Mouse (Mus musculus) limb, embryonic 11.5 days (tissue): ENCODE measurements around the gene Mef2b. TPM values are rescaled to one million over a fixed set of nuclear protein-coding genes. Genes with fewer than 3 reads are reported as not detected.

Source experiments
- ATAC-seq: fragments of 200-750 bp; cut with Nextera tagmentation; 2 replicates; pipeline ENCODE4 v1.8.0; 2017; ENCODE audit warnings: low read depth; ENCODE audit not compliant: insufficient number of reproducible peaks, low FRiP score, low TSS enrichment
- DNase-seq: peaks from one replicate; pipeline ENCODE4 v3.0.0-alpha.2; 2015; ENCODE audit warnings: low spot score
- H3K27ac ChIP-seq: fragments of 300-500 bp; sonication (generic); replicated peaks from 2 replicates; pipeline ENCODE4 v1.5.1; 2014; ENCODE audit warnings: low read depth, mild to moderate bottlenecking, low read length
- H3K27me3 ChIP-seq: fragments of 300-500 bp; sonication (generic); 2 replicates; pipeline ENCODE4 v1.6.1; 2014; ENCODE audit warnings: mild to moderate bottlenecking, low read length, mixed read lengths; ENCODE audit not compliant: control insufficient read depth, insufficient read depth
- H3K36me3 ChIP-seq: fragments of 300-500 bp; sonication (generic); 2 replicates; pipeline ENCODE4 v1.6.1; 2014; ENCODE audit warnings: mild to moderate bottlenecking, low read length, moderate library complexity, mixed read lengths; ENCODE audit not compliant: control insufficient read depth, insufficient read depth
- H3K4me1 ChIP-seq: fragments of 300-500 bp; sonication (generic); 2 replicates; pipeline ENCODE4 v1.6.1; 2014; ENCODE audit warnings: low read length, mixed read lengths; ENCODE audit not compliant: control insufficient read depth, insufficient read depth
- H3K4me2 ChIP-seq: fragments of 300-500 bp; sonication (generic); 2 replicates; pipeline ENCODE4 v1.6.1; 2014; ENCODE audit warnings: low read depth, mild to moderate bottlenecking, moderate library complexity; ENCODE audit not compliant: severe bottlenecking
- H3K4me3 ChIP-seq: fragments of 300-500 bp; sonication (generic); 2 replicates; pipeline ENCODE4 v1.5.1; 2014; ENCODE audit warnings: low read depth, low read length
- H3K9ac ChIP-seq: fragments of 300-500 bp; sonication (generic); 2 replicates; pipeline ENCODE4 v1.6.1; 2014; ENCODE audit warnings: mild to moderate bottlenecking, low read length
- H3K9me3 ChIP-seq: fragments of 300-500 bp; sonication (generic); 2 replicates; pipeline ENCODE4 v1.6.1; 2016; ENCODE audit warnings: low read length; ENCODE audit not compliant: control insufficient read depth
- WGBS: fragments of 180-500 bp; shearing (Covaris S2); extraction: QIAGEN DNeasy Blood & Tissue Kit; methylation state at CpG from one replicate; pipeline ENCODE4 v1.1.7; 2014; 5-methylcytosine and 5-hydroxymethylcytosine counted together
- polyA plus RNA-seq: library from polyadenylated mRNA; unstranded; fragments of >200 nt; fragmentation: Nextera tagmentation; extraction: Ambion mirVana; gene quantifications from 2 replicates; pipeline ENCODE4 v1.2.1, GENCODE M21; 2014

Mef2b gene
- polyA plus RNA-seq, 1 experiment from 2014 or later: 0.40 TPM

GRCm38 (mm10) chr8:70160015-70160414 is 20.5 kb downstream of the Mef2b start:
- ATAC-seq (no peak), DNase-seq (no peak)
- Histone ChIP-seq H3K36me3 (no peaks in the 10 kb centered on the region), H3K9ac (no peak overlapping the region), H3K4me3 (no peak overlapping the region), H3K4me1 (0 out of 2 replicates have a peak, but pooled peaks cover 6% of the 10 kb centered on the region), H3K27ac (no peak overlapping the region), H3K9me3 (no peaks in the 10 kb centered on the region), H3K27me3 (peaks cover under 1% of the 10 kb centered on the region), H3K4me2 (no peak overlapping the region)
- WGBS: 68% methylated on average over 13 of the region's 13 CpGs

- Histone ChIP-seq H3K36me3 (no peaks in the 10 kb centered on the region), H3K9me3 (no peaks in the 10 kb centered on the region), H3K9ac (no peak overlapping the region), H3K4me2 (no peak overlapping the region), H3K27ac (no peak overlapping the region), H3K4me1 (peaks cover 7% of the 10 kb centered on the region; the same call in 1 of the 2 replicates), H3K4me3 (no peak overlapping the region), H3K27me3 (peaks cover 15% of the 10 kb centered on the region)
- WGBS: 87% methylated on average over 3 of the region's 3 CpGs
- DNase-seq (no peak), ATAC-seq (no peak)
These were observed 23.8 kb downstream of the Mef2b start for GRCm38 (mm10) chr8:70163316-70163715.

GRCm38 (mm10) chr8:70166504-70167110 is 27.1 kb downstream of the Mef2b start:
- no peak overlapping the region for H3K27ac ChIP-seq
- peak; percentile 76 for ATAC-seq
- H3K9ac ChIP-seq: peak overlapping the region; percentile 34
- peaks cover 2% of the 10 kb centered on the region; the same call in 1 of the 2 replicates for H3K4me1 ChIP-seq
- WGBS: 4% methylated on average over 21 of the region's 21 CpGs
- H3K4me3 ChIP-seq: peak overlapping the region; percentile 8; the same call in 1 of the 2 replicates
- H3K27me3 ChIP-seq: peaks cover 15% of the 10 kb centered on the region
- H3K36me3 ChIP-seq: no peaks in the 10 kb centered on the region
- peak overlapping the region; percentile 41; the same call in 1 of the 2 replicates for H3K4me2 ChIP-seq
- H3K9me3 ChIP-seq: no peaks in the 10 kb centered on the region
- peak; percentile 91 for DNase-seq

- ATAC-seq (no peak), DNase-seq (no peak)
- H3K9ac ChIP-seq: no peak overlapping the region
- H3K36me3 ChIP-seq: no peaks in the 10 kb centered on the region
- no peak overlapping the region for H3K4me3 ChIP-seq
- H3K4me2 ChIP-seq: no peak overlapping the region
- no peaks in the 10 kb centered on the region for H3K9me3 ChIP-seq
- WGBS: 82% methylated on average over 3 of the region's 3 CpGs
- no peak overlapping the region for H3K27ac ChIP-seq
- peaks cover 13% of the 10 kb centered on the region for H3K27me3 ChIP-seq
- peaks cover 2% of the 10 kb centered on the region; the same call in 1 of the 2 replicates for H3K4me1 ChIP-seq
These were observed 30.6 kb downstream of the Mef2b start for GRCm38 (mm10) chr8:70170116-70170515.

- Histone ChIP-seq H3K27me3 (peaks cover 6% of the 10 kb centered on the region), H3K4me1 (peaks cover 2% of the 10 kb centered on the region; the same call in 1 of the 2 replicates), H3K9me3 (no peaks in the 10 kb centered on the region), H3K27ac (no peak overlapping the region), H3K4me2 (no peak overlapping the region), H3K9ac (no peak overlapping the region), H3K36me3 (no peaks in the 10 kb centered on the region), H3K4me3 (no peak overlapping the region)
- 82% methylated on average over 3 of the region's 3 CpGs for WGBS
- ATAC-seq (no peak), DNase-seq (no peak)
These were observed 31.2 kb downstream of the Mef2b start for GRCm38 (mm10) chr8:70170748-70171147.

GRCm38 (mm10) chr8:70171240-70171639 is 31.7 kb downstream of the Mef2b start:
- Histone ChIP-seq H3K36me3 (no peaks in the 10 kb centered on the region), H3K9ac (no peak overlapping the region), H3K27ac (no peak overlapping the region), H3K4me3 (no peak overlapping the region), H3K9me3 (no peaks in the 10 kb centered on the region), H3K4me2 (no peak overlapping the region), H3K4me1 (peaks cover 2% of the 10 kb centered on the region; the same call in 1 of the 2 replicates), H3K27me3 (peaks cover 2% of the 10 kb centered on the region; the same call in 1 of the 2 replicates)
- WGBS: 91% methylated on average over 7 of the region's 7 CpGs
- no peak for ATAC-seq
- DNase-seq: no peak

GRCm38 (mm10) chr8:70172043-70172681 is 32.7 kb downstream of the Mef2b start, which contains the start of gene Tmem161a:
TSS of gene Tmem161a (plus strand) at chr8:70172356.
- Histone ChIP-seq H3K9ac (peak within 1 kb of the TSS; percentile 69), H3K36me3 (peaks cover 2% of the 10 kb centered on the region; the same call in 1 of the 2 replicates), H3K4me2 (peak within 1 kb of the TSS; percentile 39), H3K27me3 (no peaks in the 10 kb centered on the region), H3K9me3 (no peaks in the 10 kb centered on the region), H3K27ac (no peak within 1 kb of the TSS), H3K4me3 (peak within 1 kb of the TSS; percentile 71), H3K4me1 (no peaks in the 10 kb centered on the region)
- ATAC-seq: peak; percentile 93
- DNase-seq: peak; percentile 91
- WGBS: 4% methylated on average over 27 of the region's 27 CpGs

GRCm38 (mm10) chr8:70173320-70173719 is 33.8 kb downstream of the Mef2b start:
- H3K4me2 ChIP-seq: no peak overlapping the region
- no peaks in the 10 kb centered on the region for H3K4me1 ChIP-seq
- WGBS: 86% methylated on average over 5 of the region's 5 CpGs
- H3K27me3 ChIP-seq: no peaks in the 10 kb centered on the region
- H3K36me3 ChIP-seq: peaks cover 2% of the 10 kb centered on the region; the same call in 1 of the 2 replicates
- DNase-seq: no peak
- no peaks in the 10 kb centered on the region for H3K9me3 ChIP-seq
- no peak overlapping the region for H3K27ac ChIP-seq
- no peak overlapping the region for H3K9ac ChIP-seq
- ATAC-seq: no peak
- no peak overlapping the region for H3K4me3 ChIP-seq
